Mouse (Mus musculus): ENCODE data around the gene Pilrb1. TPM values are rescaled to one million over a fixed set of nuclear protein-coding genes. Genes with fewer than 3 reads are reported as not detected.
"Not testable (repeated sequence)": the region's sequence is repeated elsewhere in the genome, so short reads cannot be mapped to it uniquely, and the experiment has no call there.

Gene Pilrb1
- 4.9 and 5.7 TPM in 2 replicates for polyA plus RNA-seq (2015; fragmentation: Nextera tagmentation; extraction: Ambion mirVana)

GRCm38 (mm10) chr5:137857960-137858710 is at the start of gene Pilrb1:
Gene Pilrb1, minus strand, starts transcription at chr5:137858106.
- not testable (repeated sequence) for H3K36me3 ChIP-seq (replicated peaks); H3K27ac ChIP-seq (replicated peaks); H3K9ac ChIP-seq; H3K4me2 ChIP-seq; H3K9me3 ChIP-seq (replicated peaks); H3K4me1 ChIP-seq (replicated peaks); ATAC-seq (ENCODE audit: insufficient read depth); H3K27me3 ChIP-seq
- WGBS (ENCODE audit: insufficient replicate concordance), result 23% methylated on average over 2 of the region's 2 CpGs
- peak within 1 kb of the TSS; percentile 14; the same call in 1 of the 2 replicates for H3K4me3 ChIP-seq (replicated peaks)

- Histone ChIP-seq H3K9me3 (replicated peaks) (no peaks in the 10 kb centered on the region), H3K4me1 (replicated peaks) (no peaks in the 10 kb centered on the region), H3K27me3 (no peaks in the 10 kb centered on the region), H3K4me3 (replicated peaks) (no peak overlapping the region), H3K27ac (replicated peaks) (no peak overlapping the region), H3K9ac (no peak overlapping the region), H3K36me3 (replicated peaks) (no peaks in the 10 kb centered on the region), H3K4me2 (no peak overlapping the region)
- ATAC-seq (ENCODE audit: insufficient read depth), result no peak
- 44% methylated on average over 1 of the region's 1 CpGs for WGBS (ENCODE audit: insufficient replicate concordance)
Observed at GRCm38 (mm10) chr5:137897812-137898211, 39.9 kb upstream of the Pilrb1 start.

GRCm38 (mm10) chr5:137892954-137893353 is 35.0 kb upstream of the Pilrb1 start:
- no peaks in the 10 kb centered on the region for H3K4me1 ChIP-seq (replicated peaks)
- H3K27ac ChIP-seq (replicated peaks), result no peak overlapping the region
- 38% methylated on average over 1 of the region's 1 CpGs for WGBS (ENCODE audit: insufficient replicate concordance)
- H3K27me3 ChIP-seq, result no peaks in the 10 kb centered on the region
- H3K4me3 ChIP-seq (replicated peaks), result no peak overlapping the region
- no peak overlapping the region for H3K9ac ChIP-seq
- ATAC-seq (ENCODE audit: insufficient read depth), result no peak
- H3K4me2 ChIP-seq, result no peak overlapping the region
- no peaks in the 10 kb centered on the region for H3K9me3 ChIP-seq (replicated peaks)
- H3K36me3 ChIP-seq (replicated peaks), result no peaks in the 10 kb centered on the region

- Histone ChIP-seq H3K4me2 (no peak overlapping the region), H3K4me1 (replicated peaks) (0 out of 2 replicates have a peak, but pooled peaks cover 5% of the 10 kb centered on the region), H3K9ac (no peak overlapping the region), H3K27me3 (no peaks in the 10 kb centered on the region), H3K27ac (replicated peaks) (no peak overlapping the region), H3K36me3 (replicated peaks) (no peaks in the 10 kb centered on the region), H3K9me3 (replicated peaks) (no peaks in the 10 kb centered on the region), H3K4me3 (replicated peaks) (no peak overlapping the region)
- no peak for ATAC-seq (ENCODE audit: insufficient read depth)
- 66% methylated on average over 1 of the region's 1 CpGs for WGBS (ENCODE audit: insufficient replicate concordance)
Observed at GRCm38 (mm10) chr5:137887666-137888065, 29.8 kb upstream of the Pilrb1 start.

GRCm38 (mm10) chr5:137885894-137886293 is 28.0 kb upstream of the Pilrb1 start:
- ATAC-seq (ENCODE audit: insufficient read depth), result no peak
- Histone ChIP-seq H3K36me3 (replicated peaks) (no peaks in the 10 kb centered on the region), H3K4me1 (replicated peaks) (0 out of 2 replicates have a peak, but pooled peaks cover 5% of the 10 kb centered on the region), H3K4me3 (replicated peaks) (no peak overlapping the region), H3K27me3 (no peaks in the 10 kb centered on the region), H3K27ac (replicated peaks) (no peak overlapping the region), H3K9ac (no peak overlapping the region), H3K9me3 (replicated peaks) (no peaks in the 10 kb centered on the region), H3K4me2 (no peak overlapping the region)
- 4% methylated on average over 2 of the region's 2 CpGs for WGBS (ENCODE audit: insufficient replicate concordance)

- Histone ChIP-seq H3K4me1 (replicated peaks) (0 out of 2 replicates have a peak, but pooled peaks cover 5% of the 10 kb centered on the region), H3K4me3 (replicated peaks) (no peak overlapping the region), H3K9ac (no peak overlapping the region), H3K36me3 (replicated peaks) (no peaks in the 10 kb centered on the region), H3K27ac (replicated peaks) (no peak overlapping the region), H3K9me3 (replicated peaks) (no peaks in the 10 kb centered on the region), H3K4me2 (no peak overlapping the region), H3K27me3 (no peaks in the 10 kb centered on the region)
- ATAC-seq (ENCODE audit: insufficient read depth), result no peak
- WGBS (ENCODE audit: insufficient replicate concordance), result 31% methylated on average over 3 of the region's 3 CpGs
Observed at GRCm38 (mm10) chr5:137883345-137883744, 25.4 kb upstream of the Pilrb1 start.

- Histone ChIP-seq H3K27ac (replicated peaks) (no peak overlapping the region), H3K36me3 (replicated peaks) (no peaks in the 10 kb centered on the region), H3K9ac (no peak overlapping the region), H3K4me2 (no peak overlapping the region), H3K9me3 (replicated peaks) (no peaks in the 10 kb centered on the region), H3K4me3 (replicated peaks) (no peak overlapping the region), H3K4me1 (replicated peaks) (0 out of 2 replicates have a peak, but pooled peaks cover 5% of the 10 kb centered on the region), H3K27me3 (no peaks in the 10 kb centered on the region)
- WGBS (ENCODE audit: insufficient replicate concordance), result 12% methylated on average over 4 of the region's 4 CpGs
- ATAC-seq (ENCODE audit: insufficient read depth), result no peak
Observed at GRCm38 (mm10) chr5:137882922-137883321, 25.0 kb upstream of the Pilrb1 start.

- no peak overlapping the region for H3K4me2 ChIP-seq
- H3K36me3 ChIP-seq (replicated peaks), result no peaks in the 10 kb centered on the region
- no peak overlapping the region for H3K4me3 ChIP-seq (replicated peaks)
- H3K4me1 ChIP-seq (replicated peaks), result no peaks in the 10 kb centered on the region
- no peaks in the 10 kb centered on the region for H3K27me3 ChIP-seq
- WGBS (ENCODE audit: insufficient replicate concordance), result 40% methylated on average over 2 of the region's 2 CpGs
- H3K9ac ChIP-seq, result no peak overlapping the region
- H3K9me3 ChIP-seq (replicated peaks), result no peaks in the 10 kb centered on the region
- H3K27ac ChIP-seq (replicated peaks), result no peak overlapping the region
- ATAC-seq (ENCODE audit: insufficient read depth), result no peak
Observed at GRCm38 (mm10) chr5:137877860-137878259, 20.0 kb upstream of the Pilrb1 start.

- no peak overlapping the region for H3K9ac ChIP-seq
- no peaks in the 10 kb centered on the region for H3K36me3 ChIP-seq (replicated peaks)
- no peak for ATAC-seq (ENCODE audit: insufficient read depth)
- WGBS (ENCODE audit: insufficient replicate concordance), result 38% methylated on average over 2 of the region's 2 CpGs
- H3K9me3 ChIP-seq (replicated peaks), result no peaks in the 10 kb centered on the region
- H3K4me3 ChIP-seq (replicated peaks), result no peak overlapping the region
- H3K27ac ChIP-seq (replicated peaks), result no peak overlapping the region
- no peak overlapping the region for H3K4me2 ChIP-seq
- H3K27me3 ChIP-seq, result no peaks in the 10 kb centered on the region
- H3K4me1 ChIP-seq (replicated peaks), result no peaks in the 10 kb centered on the region
Observed at GRCm38 (mm10) chr5:137875054-137875453, 17.1 kb upstream of the Pilrb1 start.

DNA sequence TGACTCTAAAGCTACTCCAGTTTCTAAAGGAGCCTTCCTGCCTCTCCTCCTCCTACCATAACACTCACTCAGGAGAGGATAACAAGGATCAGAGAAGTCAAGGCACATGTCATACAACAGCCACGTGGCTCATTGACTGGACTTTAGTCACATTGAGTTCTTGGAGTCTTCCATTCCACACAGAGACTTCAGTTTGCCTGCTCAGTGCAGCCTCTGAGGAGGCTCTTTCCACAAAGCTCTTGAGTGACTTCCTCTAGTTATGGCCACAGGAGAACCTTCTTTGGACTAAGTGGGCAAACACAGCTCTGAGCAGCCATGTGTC is 14.4 kb upstream of the Pilrb1 start:
- H3K36me3 ChIP-seq (replicated peaks); H3K4me3 ChIP-seq (replicated peaks); H3K9me3 ChIP-seq (replicated peaks); H3K4me1 ChIP-seq (replicated peaks); H3K9ac ChIP-seq; H3K27me3 ChIP-seq; ATAC-seq (ENCODE audit: insufficient read depth); H3K27ac ChIP-seq (replicated peaks); H3K4me2 ChIP-seq: not testable (repeated sequence)
- WGBS (ENCODE audit: insufficient replicate concordance), result 15% methylated on average over 1 of the region's 1 CpGs

- H3K4me3 ChIP-seq (replicated peaks), result peak within 1 kb of the TSS; percentile 25
- not testable (repeated sequence) for H3K9ac ChIP-seq; H3K4me1 ChIP-seq (replicated peaks); H3K9me3 ChIP-seq (replicated peaks); H3K4me2 ChIP-seq; H3K27me3 ChIP-seq; H3K36me3 ChIP-seq (replicated peaks); ATAC-seq (ENCODE audit: insufficient read depth); H3K27ac ChIP-seq (replicated peaks)
- WGBS (ENCODE audit: insufficient replicate concordance), result 18% methylated on average over 3 of the region's 3 CpGs
Observed at GRCm38 (mm10) chr5:137871644-137872380, 13.9 kb upstream of the Pilrb1 start, which contains the start of gene Pilrb2. Gene Pilrb2, minus strand, starts transcription at chr5:137871815.
